Mouse (Mus musculus) ES-Bruce4 (cell line): ENCODE data around the gene Isg20. TPM values are rescaled to one million over a fixed set of nuclear protein-coding genes. Genes with fewer than 3 reads are reported as not detected.

Experiments used
- H3K27ac ChIP-seq: 2 replicates; pipeline ENCODE4 v1.5.1; 2012; ENCODE audit warnings: low read length, inconsistent platforms; ENCODE audit not compliant: insufficient read depth
- H3K27me3 ChIP-seq: 2 replicates; pipeline ENCODE4 v1.6.1; 2012; ENCODE audit warnings: mild to moderate bottlenecking, low read length, inconsistent platforms; ENCODE audit not compliant: control insufficient read depth, poor library complexity, insufficient read depth, severe bottlenecking
- H3K36me3 ChIP-seq: 2 replicates; pipeline ENCODE4 v1.6.1; 2012; ENCODE audit warnings: inconsistent platforms, mild to moderate bottlenecking, low read length, moderate library complexity; ENCODE audit not compliant: control insufficient read depth, poor library complexity, insufficient read depth, severe bottlenecking
- H3K4me1 ChIP-seq: one replicate; pipeline ENCODE4 v1.8.1; 2011; ENCODE audit warnings: low read length; ENCODE audit not compliant: control insufficient read depth, insufficient read depth
- H3K4me3 ChIP-seq: 2 replicates; pipeline ENCODE4 v1.5.1; 2011; ENCODE audit warnings: low read depth, mild to moderate bottlenecking, low read length
- H3K9ac ChIP-seq: 2 replicates; pipeline ENCODE4 v1.6.1; 2012; ENCODE audit warnings: low read depth, mild to moderate bottlenecking, inconsistent platforms; ENCODE audit not compliant: poor library complexity, severe bottlenecking
- H3K9me3 ChIP-seq: replicated peaks from 2 replicates; pipeline ENCODE4 v1.6.1; 2012; ENCODE audit warnings: mild to moderate bottlenecking, low read length, inconsistent platforms; ENCODE audit not compliant: control insufficient read depth, poor library complexity, insufficient read depth, severe bottlenecking
- CTCF ChIP-seq: IDR thresholded peaks from one replicate; pipeline ENCODE4 v1.8.1; 2011; ENCODE audit warnings: low read depth, low read length
- EP300 ChIP-seq: IDR thresholded peaks from 2 replicates; pipeline ENCODE4 v1.6.1; 2011; ENCODE audit warnings: low read depth, low read length; ENCODE audit not compliant: insufficient read depth
- POLR2A ChIP-seq: IDR thresholded peaks from one replicate; pipeline ENCODE4 v1.8.1; 2011; ENCODE audit warnings: low read length; ENCODE audit not compliant: insufficient read depth
- polyA plus RNA-seq: library from polyadenylated mRNA; stranded (reverse); fragments of >200 nt; gene quantifications from 2 replicates; pipeline ENCODE4 v1.2.4, GENCODE M21; 2011; ENCODE audit warnings: low read depth; ENCODE audit not compliant: missing spikeins, insufficient read depth, insufficient read length

The Isg20 gene
- polyA plus RNA-seq, 1 experiment, result 3.5 TPM

- no peaks in the 10 kb centered on the region for H3K36me3 ChIP-seq
- H3K9me3 ChIP-seq, result no peaks in the 10 kb centered on the region
- TF ChIP-seq POLR2A (no peak), EP300 (no peak), CTCF (no peak)
- no peak overlapping the region for H3K9ac ChIP-seq
- no peak overlapping the region for H3K27ac ChIP-seq
- no peak overlapping the region for H3K4me3 ChIP-seq
- no peaks in the 10 kb centered on the region for H3K27me3 ChIP-seq
- H3K4me1 ChIP-seq, result no peaks in the 10 kb centered on the region
Observed at GRCm38 (mm10) chr7:78958499-78959073, 45.4 kb downstream of the Isg20 start.

- H3K27ac ChIP-seq, result no peak overlapping the region
- H3K4me3 ChIP-seq, result no peak overlapping the region
- no peak overlapping the region for H3K9ac ChIP-seq
- TF ChIP-seq POLR2A, result no peak
- no peak for TF ChIP-seq EP300
- TF ChIP-seq CTCF, result no peak
- no peaks in the 10 kb centered on the region for H3K27me3 ChIP-seq
- no peaks in the 10 kb centered on the region for H3K36me3 ChIP-seq
- H3K4me1 ChIP-seq, result no peaks in the 10 kb centered on the region
- H3K9me3 ChIP-seq, result no peaks in the 10 kb centered on the region
Observed at GRCm38 (mm10) chr7:78963891-78964290, 50.7 kb downstream of the Isg20 start.

Other genes with a start within 250 kb of the Isg20 start
- gene Ntrk3, start 175.4 kb upstream of the Isg20 start, polyA plus RNA-seq, result 0.84 TPM in 1 of 2 replicates, not detected in the other
- gene Mrps11, start 130.3 kb upstream of the Isg20 start, polyA plus RNA-seq, result 23.8 and 29.4 TPM in 2 replicates
- 26.6 and 35.6 TPM in 2 replicates for gene Mrpl46, start 129.9 kb upstream of the Isg20 start, polyA plus RNA-seq
- 10.8 and 14.5 TPM in 2 replicates for gene Det1, start 66.2 kb upstream of the Isg20 start, polyA plus RNA-seq
- gene Aen, start 17.6 kb upstream of the Isg20 start, polyA plus RNA-seq, result 117 and 121 TPM in 2 replicates
- gene Acan, start 140.1 kb downstream of the Isg20 start, polyA plus RNA-seq, result 2.0 TPM in 2 replicates
- gene Hapln3, start 217.6 kb downstream of the Isg20 start, polyA plus RNA-seq, result 0.56 and 1.7 TPM in 2 replicates
- 148 and 151 TPM in 2 replicates for gene Mfge8, start 235.6 kb downstream of the Isg20 start, polyA plus RNA-seq